Mouse (Mus musculus): ENCODE data around the gene Ryr3. TPM values are rescaled to one million over a fixed set of nuclear protein-coding genes. Genes with fewer than 3 reads are reported as not detected.

The Ryr3 gene
- polyA plus RNA-seq, 1 experiment from 2014 or later = 1.6 TPM

GRCm38 (mm10) chr2:112606536-112606935, 610.4 kb downstream of the Ryr3 start:
- Histone ChIP-seq H3K27me3 (ENCODE audit: insufficient read depth, low read length) (no peaks in the 10 kb centered on the region), H3K9ac (replicated peaks; ENCODE audit: low read length) (no peak overlapping the region), H3K36me3 (ENCODE audit: insufficient read depth, low read length) (0 out of 2 replicates have a peak, but pooled peaks cover 3% of the 10 kb centered on the region), H3K9me3 (ENCODE audit: low read length) (peaks cover 6% of the 10 kb centered on the region), H3K27ac (ENCODE audit: low read length) (no peak overlapping the region), H3K4me2 (replicated peaks; ENCODE audit: low read depth, low read length) (no peak overlapping the region), H3K4me3 (ENCODE audit: low read length) (no peak overlapping the region), H3K4me1 (ENCODE audit: insufficient read depth, low read length) (no peaks in the 10 kb centered on the region)
- 80% methylated on average over 3 of the region's 3 CpGs for WGBS
- ATAC-seq (ENCODE audit: low FRiP score, low TSS enrichment) = no peak

GRCm38 (mm10) chr2:112602487-112602886, 614.4 kb downstream of the Ryr3 start:
- Histone ChIP-seq H3K4me1 (ENCODE audit: insufficient read depth, low read length) (no peaks in the 10 kb centered on the region), H3K9me3 (ENCODE audit: low read length) (no peaks in the 10 kb centered on the region), H3K36me3 (ENCODE audit: insufficient read depth, low read length) (no peaks in the 10 kb centered on the region), H3K4me3 (ENCODE audit: low read length) (no peak overlapping the region), H3K27ac (ENCODE audit: low read length) (no peak overlapping the region), H3K27me3 (ENCODE audit: insufficient read depth, low read length) (no peaks in the 10 kb centered on the region), H3K9ac (replicated peaks; ENCODE audit: low read length) (no peak overlapping the region), H3K4me2 (replicated peaks; ENCODE audit: low read depth, low read length) (no peak overlapping the region)
- WGBS = 52% methylated on average over 8 of the region's 8 CpGs
- no peak for ATAC-seq (ENCODE audit: low FRiP score, low TSS enrichment)

GRCm38 (mm10) chr2:112600222-112600621, 616.7 kb downstream of the Ryr3 start:
- WGBS = 72% methylated on average over 10 of the region's 10 CpGs
- Histone ChIP-seq H3K9ac (replicated peaks; ENCODE audit: low read length) (no peak overlapping the region), H3K27me3 (ENCODE audit: insufficient read depth, low read length) (no peaks in the 10 kb centered on the region), H3K27ac (ENCODE audit: low read length) (no peak overlapping the region), H3K36me3 (ENCODE audit: insufficient read depth, low read length) (no peaks in the 10 kb centered on the region), H3K9me3 (ENCODE audit: low read length) (no peaks in the 10 kb centered on the region), H3K4me1 (ENCODE audit: insufficient read depth, low read length) (no peaks in the 10 kb centered on the region), H3K4me2 (replicated peaks; ENCODE audit: low read depth, low read length) (no peak overlapping the region), H3K4me3 (ENCODE audit: low read length) (no peak overlapping the region)
- ATAC-seq (ENCODE audit: low FRiP score, low TSS enrichment) = peak; percentile 49; the same call in 1 of the 2 replicates

GRCm38 (mm10) chr2:112597064-112597463, 619.8 kb downstream of the Ryr3 start:
- WGBS = 91% methylated on average over 1 of the region's 1 CpGs
- Histone ChIP-seq H3K36me3 (ENCODE audit: insufficient read depth, low read length) (no peaks in the 10 kb centered on the region), H3K9ac (replicated peaks; ENCODE audit: low read length) (no peak overlapping the region), H3K9me3 (ENCODE audit: low read length) (no peaks in the 10 kb centered on the region), H3K27ac (ENCODE audit: low read length) (no peak overlapping the region), H3K27me3 (ENCODE audit: insufficient read depth, low read length) (no peaks in the 10 kb centered on the region), H3K4me1 (ENCODE audit: insufficient read depth, low read length) (no peaks in the 10 kb centered on the region), H3K4me2 (replicated peaks; ENCODE audit: low read depth, low read length) (no peak overlapping the region), H3K4me3 (ENCODE audit: low read length) (no peak overlapping the region)
- no peak for ATAC-seq (ENCODE audit: low FRiP score, low TSS enrichment)

GRCm38 (mm10) chr2:112596415-112596814, 620.5 kb downstream of the Ryr3 start:
- no peaks in the 10 kb centered on the region for H3K36me3 ChIP-seq (ENCODE audit: insufficient read depth, low read length)
- no peak overlapping the region for H3K27ac ChIP-seq (ENCODE audit: low read length)
- no peak for ATAC-seq (ENCODE audit: low FRiP score, low TSS enrichment)
- WGBS = 79% methylated on average over 5 of the region's 5 CpGs
- H3K9ac ChIP-seq (replicated peaks; ENCODE audit: low read length) = no peak overlapping the region
- H3K9me3 ChIP-seq (ENCODE audit: low read length) = no peaks in the 10 kb centered on the region
- H3K4me2 ChIP-seq (replicated peaks; ENCODE audit: low read depth, low read length) = no peak overlapping the region
- no peaks in the 10 kb centered on the region for H3K27me3 ChIP-seq (ENCODE audit: insufficient read depth, low read length)
- H3K4me1 ChIP-seq (ENCODE audit: insufficient read depth, low read length) = no peaks in the 10 kb centered on the region
- H3K4me3 ChIP-seq (ENCODE audit: low read length) = no peak overlapping the region

GRCm38 (mm10) chr2:112595807-112596206, 621.1 kb downstream of the Ryr3 start:
- Histone ChIP-seq H3K36me3 (ENCODE audit: insufficient read depth, low read length) (no peaks in the 10 kb centered on the region), H3K4me2 (replicated peaks; ENCODE audit: low read depth, low read length) (no peak overlapping the region), H3K9ac (replicated peaks; ENCODE audit: low read length) (no peak overlapping the region), H3K9me3 (ENCODE audit: low read length) (no peaks in the 10 kb centered on the region), H3K27ac (ENCODE audit: low read length) (no peak overlapping the region), H3K27me3 (ENCODE audit: insufficient read depth, low read length) (no peaks in the 10 kb centered on the region), H3K4me3 (ENCODE audit: low read length) (no peak overlapping the region), H3K4me1 (ENCODE audit: insufficient read depth, low read length) (no peaks in the 10 kb centered on the region)
- WGBS = 75% methylated on average over 3 of the region's 3 CpGs
- no peak for ATAC-seq (ENCODE audit: low FRiP score, low TSS enrichment)

GRCm38 (mm10) chr2:112593781-112594180, 623.1 kb downstream of the Ryr3 start:
- H3K4me2 ChIP-seq (replicated peaks; ENCODE audit: low read depth, low read length) = no peak overlapping the region
- no peak overlapping the region for H3K4me3 ChIP-seq (ENCODE audit: low read length)
- H3K36me3 ChIP-seq (ENCODE audit: insufficient read depth, low read length) = no peaks in the 10 kb centered on the region
- WGBS = 83% methylated on average over 2 of the region's 2 CpGs
- no peaks in the 10 kb centered on the region for H3K4me1 ChIP-seq (ENCODE audit: insufficient read depth, low read length)
- H3K27me3 ChIP-seq (ENCODE audit: insufficient read depth, low read length) = no peaks in the 10 kb centered on the region
- H3K27ac ChIP-seq (ENCODE audit: low read length) = no peak overlapping the region
- no peak for ATAC-seq (ENCODE audit: low FRiP score, low TSS enrichment)
- no peak overlapping the region for H3K9ac ChIP-seq (replicated peaks; ENCODE audit: low read length)
- no peaks in the 10 kb centered on the region for H3K9me3 ChIP-seq (ENCODE audit: low read length)

GRCm38 (mm10) chr2:112593322-112593721, 623.6 kb downstream of the Ryr3 start:
- Histone ChIP-seq H3K27ac (ENCODE audit: low read length) (no peak overlapping the region), H3K4me3 (ENCODE audit: low read length) (no peak overlapping the region), H3K4me1 (ENCODE audit: insufficient read depth, low read length) (no peaks in the 10 kb centered on the region), H3K9ac (replicated peaks; ENCODE audit: low read length) (no peak overlapping the region), H3K36me3 (ENCODE audit: insufficient read depth, low read length) (no peaks in the 10 kb centered on the region), H3K4me2 (replicated peaks; ENCODE audit: low read depth, low read length) (no peak overlapping the region), H3K9me3 (ENCODE audit: low read length) (no peaks in the 10 kb centered on the region), H3K27me3 (ENCODE audit: insufficient read depth, low read length) (no peaks in the 10 kb centered on the region)
- ATAC-seq (ENCODE audit: low FRiP score, low TSS enrichment) = no peak
- WGBS = 56% methylated on average over 2 of the region's 2 CpGs

- Histone ChIP-seq H3K4me3 (ENCODE audit: low read length) (no peak overlapping the region), H3K4me1 (ENCODE audit: insufficient read depth, low read length) (no peaks in the 10 kb centered on the region), H3K4me2 (replicated peaks; ENCODE audit: low read depth, low read length) (no peak overlapping the region), H3K9me3 (ENCODE audit: low read length) (no peaks in the 10 kb centered on the region), H3K27me3 (ENCODE audit: insufficient read depth, low read length) (no peaks in the 10 kb centered on the region), H3K27ac (ENCODE audit: low read length) (no peak overlapping the region), H3K36me3 (ENCODE audit: insufficient read depth, low read length) (no peaks in the 10 kb centered on the region), H3K9ac (replicated peaks; ENCODE audit: low read length) (no peak overlapping the region)
- ATAC-seq (ENCODE audit: low FRiP score, low TSS enrichment) = no peak
- WGBS = 65% methylated on average over 6 of the region's 6 CpGs
Observed at GRCm38 (mm10) chr2:112591451-112591871, 625.4 kb downstream of the Ryr3 start.

GRCm38 (mm10) chr2:112590985-112591384, 625.9 kb downstream of the Ryr3 start:
- no peak overlapping the region for H3K9ac ChIP-seq (replicated peaks; ENCODE audit: low read length)
- H3K9me3 ChIP-seq (ENCODE audit: low read length) = no peaks in the 10 kb centered on the region
- no peak overlapping the region for H3K4me3 ChIP-seq (ENCODE audit: low read length)
- H3K4me2 ChIP-seq (replicated peaks; ENCODE audit: low read depth, low read length) = no peak overlapping the region
- no peaks in the 10 kb centered on the region for H3K27me3 ChIP-seq (ENCODE audit: insufficient read depth, low read length)
- WGBS = 79% methylated on average over 7 of the region's 7 CpGs
- H3K4me1 ChIP-seq (ENCODE audit: insufficient read depth, low read length) = no peaks in the 10 kb centered on the region
- ATAC-seq (ENCODE audit: low FRiP score, low TSS enrichment) = no peak
- no peaks in the 10 kb centered on the region for H3K36me3 ChIP-seq (ENCODE audit: insufficient read depth, low read length)
- H3K27ac ChIP-seq (ENCODE audit: low read length) = no peak overlapping the region
